Mouse (Mus musculus): ENCODE measurements around the gene Cyp2c69. TPM values are rescaled to one million over a fixed set of nuclear protein-coding genes. Genes with fewer than 3 reads are reported as not detected.
"Not testable (repeated sequence)": the region's sequence is repeated elsewhere in the genome, so short reads cannot be mapped to it uniquely, and the experiment has no call there.

Cyp2c69 gene
- not detected in 2 replicates for polyA plus RNA-seq (2014; fragmentation: Nextera tagmentation; extraction: Ambion mirVana)

DNA sequence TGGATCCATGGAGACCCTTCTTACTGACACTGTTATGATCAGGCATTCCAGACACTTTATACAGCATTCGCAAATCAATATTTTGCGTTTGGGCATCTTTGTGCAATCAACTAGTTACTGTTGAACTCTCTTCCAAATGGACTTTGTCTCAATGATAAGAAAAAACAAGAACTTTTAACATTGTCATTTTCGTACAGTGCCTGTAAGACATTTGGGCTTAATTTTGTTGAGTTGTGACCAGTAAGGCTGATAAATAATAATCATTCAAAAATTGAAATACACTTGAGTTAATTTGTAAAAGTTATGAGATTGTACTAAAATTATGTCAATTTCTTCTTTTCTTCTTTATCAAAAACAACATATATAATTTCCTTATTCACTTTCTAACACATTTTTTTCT, at the start of gene Cyp2c69:
TSS of gene Cyp2c69 (minus strand) at position 101 of the 400 bp plus-strand sequence.
- H3K27ac ChIP-seq (replicated peaks; ENCODE audit: low read depth, low read length); H3K4me1 ChIP-seq (ENCODE audit: control insufficient read depth, insufficient read depth, low read length); H3K36me3 ChIP-seq (ENCODE audit: control insufficient read depth, insufficient read depth, low read length); H3K27me3 ChIP-seq (replicated peaks; ENCODE audit: control insufficient read depth, insufficient read depth, low read length); ATAC-seq (ENCODE audit: low read depth); H3K9ac ChIP-seq (ENCODE audit: low read depth, low read length); H3K9me3 ChIP-seq (ENCODE audit: control insufficient read depth, low read length); DNase-seq (ENCODE audit: low spot score); H3K4me3 ChIP-seq (ENCODE audit: low read depth, low read length); H3K4me2 ChIP-seq (ENCODE audit: low read depth, low read length): not testable (repeated sequence)
- WGBS, result 97% methylated on average over 3 of the region's 3 CpGs

DNA sequence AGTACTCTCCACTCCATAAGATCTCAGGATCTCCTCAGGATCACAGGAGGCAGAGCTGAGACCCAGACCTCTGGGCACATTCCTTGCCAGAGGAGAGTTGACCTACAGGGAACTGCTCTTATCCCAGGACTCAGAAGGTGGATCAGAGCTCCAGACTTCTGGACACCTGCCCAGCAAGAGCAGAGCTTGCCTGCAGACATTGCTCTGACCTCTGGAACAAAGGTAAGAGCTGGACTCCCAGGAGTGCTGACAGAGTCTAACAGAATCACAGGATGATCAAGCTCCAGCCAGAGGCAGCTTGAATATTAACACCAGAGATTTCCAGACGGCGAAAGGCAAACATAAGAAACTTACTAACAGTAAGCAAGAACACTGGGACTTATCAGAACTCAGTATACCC, 48.8 kb upstream of the Cyp2c69 start:
- no peak for ATAC-seq (ENCODE audit: low read depth)
- WGBS, result 77% methylated on average over 2 of the region's 2 CpGs
- H3K36me3 ChIP-seq (ENCODE audit: control insufficient read depth, insufficient read depth, low read length), result no peaks in the 10 kb centered on the region

GRCm38 (mm10) chr19:39930032-39930431, 43.4 kb upstream of the Cyp2c69 start:
- Histone ChIP-seq H3K4me1 (ENCODE audit: control insufficient read depth, insufficient read depth, low read length) (no peaks in the 10 kb centered on the region), H3K9me3 (ENCODE audit: control insufficient read depth, low read length) (no peaks in the 10 kb centered on the region), H3K4me3 (ENCODE audit: low read depth, low read length) (no peak overlapping the region), H3K9ac (ENCODE audit: low read depth, low read length) (no peak overlapping the region), H3K27ac (replicated peaks; ENCODE audit: low read depth, low read length) (no peak overlapping the region), H3K27me3 (replicated peaks; ENCODE audit: control insufficient read depth, insufficient read depth, low read length) (no peaks in the 10 kb centered on the region), H3K36me3 (ENCODE audit: control insufficient read depth, insufficient read depth, low read length) (no peaks in the 10 kb centered on the region), H3K4me2 (ENCODE audit: low read depth, low read length) (no peak overlapping the region)
- ATAC-seq (ENCODE audit: low read depth) (no peak), DNase-seq (ENCODE audit: low spot score) (no peak)
- WGBS, result 60% methylated on average over 1 of the region's 1 CpGs

More for the DNA sequence above, 48.8 kb upstream of the Cyp2c69 start:
- no peak overlapping the region for H3K9ac ChIP-seq (ENCODE audit: low read depth, low read length)
- H3K4me1 ChIP-seq (ENCODE audit: control insufficient read depth, insufficient read depth, low read length), result no peaks in the 10 kb centered on the region
- H3K27me3 ChIP-seq (replicated peaks; ENCODE audit: control insufficient read depth, insufficient read depth, low read length), result no peaks in the 10 kb centered on the region
- no peak for DNase-seq (ENCODE audit: low spot score)
- no peaks in the 10 kb centered on the region for H3K9me3 ChIP-seq (ENCODE audit: control insufficient read depth, low read length)
- no peak overlapping the region for H3K27ac ChIP-seq (replicated peaks; ENCODE audit: low read depth, low read length)
- no peak overlapping the region for H3K4me2 ChIP-seq (ENCODE audit: low read depth, low read length)
- H3K4me3 ChIP-seq (ENCODE audit: low read depth, low read length), result no peak overlapping the region

GRCm38 (mm10) chr19:39901656-39902055, 15.1 kb upstream of the Cyp2c69 start:
- no peaks in the 10 kb centered on the region for H3K27me3 ChIP-seq (replicated peaks; ENCODE audit: control insufficient read depth, insufficient read depth, low read length)
- no peak overlapping the region for H3K9ac ChIP-seq (ENCODE audit: low read depth, low read length)
- no peak overlapping the region for H3K4me2 ChIP-seq (ENCODE audit: low read depth, low read length)
- no peak overlapping the region for H3K27ac ChIP-seq (replicated peaks; ENCODE audit: low read depth, low read length)
- ATAC-seq (ENCODE audit: low read depth) (no peak), DNase-seq (ENCODE audit: low spot score) (no peak)
- 80% methylated on average over 2 of the region's 2 CpGs for WGBS
- no peaks in the 10 kb centered on the region for H3K4me1 ChIP-seq (ENCODE audit: control insufficient read depth, insufficient read depth, low read length)
- H3K4me3 ChIP-seq (ENCODE audit: low read depth, low read length), result no peak overlapping the region
- H3K36me3 ChIP-seq (ENCODE audit: control insufficient read depth, insufficient read depth, low read length), result no peaks in the 10 kb centered on the region
- H3K9me3 ChIP-seq (ENCODE audit: control insufficient read depth, low read length), result no peaks in the 10 kb centered on the region

- not testable (repeated sequence) for H3K4me3 ChIP-seq (ENCODE audit: low read depth, low read length); H3K9ac ChIP-seq (ENCODE audit: low read depth, low read length); H3K27ac ChIP-seq (replicated peaks; ENCODE audit: low read depth, low read length); ATAC-seq (ENCODE audit: low read depth); H3K4me2 ChIP-seq (ENCODE audit: low read depth, low read length); H3K4me1 ChIP-seq (ENCODE audit: control insufficient read depth, insufficient read depth, low read length); H3K9me3 ChIP-seq (ENCODE audit: control insufficient read depth, low read length); H3K27me3 ChIP-seq (replicated peaks; ENCODE audit: control insufficient read depth, insufficient read depth, low read length); H3K36me3 ChIP-seq (ENCODE audit: control insufficient read depth, insufficient read depth, low read length)
- 76% methylated on average over 3 of the region's 3 CpGs for WGBS
- DNase-seq (ENCODE audit: low spot score), result peak; percentile 2
These were observed 3.5 kb upstream of the Cyp2c69 start for GRCm38 (mm10) chr19:39890079-39890478.

DNA sequence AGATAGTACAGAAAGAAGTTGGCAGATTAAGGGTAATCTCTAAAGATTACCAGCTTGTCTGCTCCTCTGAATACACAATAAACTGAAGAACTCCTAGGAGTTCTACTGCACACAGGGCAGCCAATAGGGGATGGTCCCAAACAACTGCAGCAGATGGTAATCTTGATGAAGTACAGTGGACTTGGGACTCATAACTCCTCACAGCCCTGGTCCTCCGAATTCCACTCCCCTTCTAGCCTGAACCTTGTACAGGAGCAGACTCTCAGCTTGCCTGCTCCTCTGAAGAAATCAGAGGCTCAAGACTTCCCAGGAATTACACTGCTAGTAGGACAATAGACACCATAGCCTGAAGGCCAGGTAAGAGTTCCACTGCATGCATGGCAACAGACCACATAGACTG, 20.5 kb downstream of the Cyp2c69 start:
- Histone ChIP-seq H3K9me3 (ENCODE audit: control insufficient read depth, low read length) (no peaks in the 10 kb centered on the region), H3K4me1 (ENCODE audit: control insufficient read depth, insufficient read depth, low read length) (no peaks in the 10 kb centered on the region), H3K36me3 (ENCODE audit: control insufficient read depth, insufficient read depth, low read length) (no peaks in the 10 kb centered on the region), H3K27ac (replicated peaks; ENCODE audit: low read depth, low read length) (no peak overlapping the region), H3K27me3 (replicated peaks; ENCODE audit: control insufficient read depth, insufficient read depth, low read length) (no peaks in the 10 kb centered on the region), H3K9ac (ENCODE audit: low read depth, low read length) (no peak overlapping the region), H3K4me3 (ENCODE audit: low read depth, low read length) (no peak overlapping the region), H3K4me2 (ENCODE audit: low read depth, low read length) (no peak overlapping the region)
- WGBS, result 74% methylated on average over 1 of the region's 1 CpGs
- DNase-seq (ENCODE audit: low spot score) (no peak), ATAC-seq (ENCODE audit: low read depth) (no peak)

- not testable (repeated sequence) for H3K27ac ChIP-seq (replicated peaks; ENCODE audit: low read depth, low read length); H3K36me3 ChIP-seq (ENCODE audit: control insufficient read depth, insufficient read depth, low read length); ATAC-seq (ENCODE audit: low read depth); H3K9ac ChIP-seq (ENCODE audit: low read depth, low read length); DNase-seq (ENCODE audit: low spot score); H3K4me3 ChIP-seq (ENCODE audit: low read depth, low read length); H3K27me3 ChIP-seq (replicated peaks; ENCODE audit: control insufficient read depth, insufficient read depth, low read length); H3K4me1 ChIP-seq (ENCODE audit: control insufficient read depth, insufficient read depth, low read length); H3K9me3 ChIP-seq (ENCODE audit: control insufficient read depth, low read length); H3K4me2 ChIP-seq (ENCODE audit: low read depth, low read length)
- 67% methylated on average over 2 of the region's 2 CpGs for WGBS
These were observed 65.7 kb downstream of the Cyp2c69 start for GRCm38 (mm10) chr19:39820931-39821330.

DNA sequence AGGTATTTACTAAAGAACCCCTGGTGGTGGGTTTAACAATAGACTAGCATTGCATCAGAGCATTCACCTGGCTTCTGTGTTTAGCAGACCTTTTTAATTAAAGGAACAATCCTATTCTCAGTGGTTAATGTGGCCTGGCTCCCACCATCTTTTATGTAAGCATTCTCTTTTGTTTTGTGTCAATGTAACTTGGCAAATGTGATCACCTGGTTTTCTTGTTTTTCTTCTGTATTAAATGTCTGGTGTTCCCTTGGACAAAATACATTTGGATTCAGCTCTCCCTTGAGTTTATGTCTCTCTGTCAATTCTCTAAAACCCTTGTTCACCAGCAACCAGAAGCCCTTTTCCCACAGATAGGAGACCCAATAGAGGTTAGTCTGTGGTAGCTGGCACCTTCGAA, 70.2 kb downstream of the Cyp2c69 start:
- ATAC-seq (ENCODE audit: low read depth); H3K27ac ChIP-seq (replicated peaks; ENCODE audit: low read depth, low read length); H3K9ac ChIP-seq (ENCODE audit: low read depth, low read length); H3K4me1 ChIP-seq (ENCODE audit: control insufficient read depth, insufficient read depth, low read length); H3K4me3 ChIP-seq (ENCODE audit: low read depth, low read length); DNase-seq (ENCODE audit: low spot score); H3K27me3 ChIP-seq (replicated peaks; ENCODE audit: control insufficient read depth, insufficient read depth, low read length); H3K36me3 ChIP-seq (ENCODE audit: control insufficient read depth, insufficient read depth, low read length); H3K9me3 ChIP-seq (ENCODE audit: control insufficient read depth, low read length); H3K4me2 ChIP-seq (ENCODE audit: low read depth, low read length): not testable (repeated sequence)
- 84% methylated on average over 1 of the region's 1 CpGs for WGBS

DNA sequence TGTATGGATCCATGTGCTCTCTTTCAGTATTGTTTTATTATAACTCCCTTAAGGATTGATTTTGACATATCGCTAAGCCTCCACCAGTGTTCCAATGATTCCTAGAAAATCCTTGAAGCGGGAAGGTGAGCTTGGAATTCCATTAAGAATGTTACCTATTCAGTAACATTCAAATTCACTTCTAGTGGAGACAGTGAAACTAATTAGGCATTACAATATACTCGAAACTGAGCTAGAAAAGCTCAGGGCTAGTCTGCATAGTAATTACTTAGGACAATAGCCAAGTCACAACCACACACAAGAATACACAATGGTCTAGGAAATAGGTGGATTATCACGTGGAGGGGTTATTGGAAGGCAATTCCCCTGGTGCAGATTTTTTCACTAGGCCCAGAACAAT, 70.6 kb downstream of the Cyp2c69 start:
- not testable (repeated sequence) for H3K4me3 ChIP-seq (ENCODE audit: low read depth, low read length); H3K27me3 ChIP-seq (replicated peaks; ENCODE audit: control insufficient read depth, insufficient read depth, low read length); H3K4me1 ChIP-seq (ENCODE audit: control insufficient read depth, insufficient read depth, low read length); H3K9me3 ChIP-seq (ENCODE audit: control insufficient read depth, low read length); H3K27ac ChIP-seq (replicated peaks; ENCODE audit: low read depth, low read length); H3K4me2 ChIP-seq (ENCODE audit: low read depth, low read length); H3K36me3 ChIP-seq (ENCODE audit: control insufficient read depth, insufficient read depth, low read length); H3K9ac ChIP-seq (ENCODE audit: low read depth, low read length); DNase-seq (ENCODE audit: low spot score); ATAC-seq (ENCODE audit: low read depth)
- WGBS, result 73% methylated on average over 4 of the region's 4 CpGs

All from embryonic facial prominence, embryonic 14.5 days (tissue).